ENCODE assay signal across 8 mouse cellular contexts in genomic region chr3:83128449-83128922, GRCm38 (mm10). TPM values are rescaled to one million over a fixed set of nuclear protein-coding genes. Genes with fewer than 3 reads are reported as not detected.
DNase-seq lines count a peak whose midpoint lies in the region; ATAC-seq and TF ChIP-seq lines count a peak whose summit lies in the region.

No protein-coding gene starts in this region.

- no peak overlapping the region for H3K27ac ChIP-seq in left cerebral cortex, adult 2 months
- H3K27ac ChIP-seq in heart, postnatal 0 days (ENCODE audit: low read depth) = no peak overlapping the region
- no peak overlapping the region for H3K27ac ChIP-seq in liver, embryonic 14.5 days
- no peak overlapping the region for H3K27ac ChIP-seq in olfactory bulb, adult 2 months (ENCODE audit: insufficient read depth, low read depth, low read length)

- no peaks in the 10 kb centered on the region for H3K36me3 ChIP-seq in heart, postnatal 0 days (replicated peaks; ENCODE audit: control insufficient read depth, insufficient read depth, low read length)
- no peaks in the 10 kb centered on the region for H3K36me3 ChIP-seq in liver, embryonic 14.5 days (replicated peaks; ENCODE audit: control insufficient read depth, insufficient read depth, low read depth)

- 0 out of 2 replicates have a peak, but pooled peaks cover 9% of the 10 kb centered on the region for H3K4me1 ChIP-seq in heart, postnatal 0 days (ENCODE audit: control insufficient read depth, insufficient read depth)
- H3K4me1 ChIP-seq in liver, embryonic 14.5 days (replicated peaks; ENCODE audit: control insufficient read depth in 2 of 2, insufficient read depth in 2 of 2, low read length in 1 of 2) = no peaks in the 10 kb centered on the region
- H3K4me1 ChIP-seq in olfactory bulb, adult 2 months (ENCODE audit: control insufficient read depth, insufficient read depth, low read length) = peaks cover 25% of the 10 kb centered on the region

- peak in 1 of 2 experiments; percentile 31 for DNase-seq in left cerebral cortex, adult 2 months (ENCODE audit: extremely low spot score in 1 of 2, low spot score in 2 of 2)
- DNase-seq in left cerebral cortex, adult 11 months (ENCODE audit: low spot score) = no peak
- peak; percentile 53 for DNase-seq in embryo, embryonic 10.5 days (ENCODE audit: low spot score)
- DNase-seq in heart, postnatal 0 days (ENCODE audit: low spot score) = no peak
- no peak for DNase-seq in liver, embryonic 14.5 days (ENCODE audit: low read depth in 3 of 3, low spot score in 3 of 3)
- DNase-seq in cerebellum, adult 18-20 months = no peak
- DNase-seq in spleen, postnatal 14 days (ENCODE audit: low spot score in 2 of 2) = no peak

- TF ChIP-seq EP300 in heart, postnatal 0 days (IDR thresholded peaks at IDR 0.05; ENCODE audit: low read depth) = no peak
- TF ChIP-seq EP300 in liver, embryonic 14.5 days (IDR thresholded peaks at IDR 0.05; ENCODE audit: low read depth) = no peak

- no peak for TF ChIP-seq POLR2A in olfactory bulb, adult 2 months (IDR thresholded peaks at IDR 0.05; ENCODE audit: insufficient read depth, low read depth, low read length)

- H3K9me3 ChIP-seq in heart, postnatal 0 days (replicated peaks; ENCODE audit: control insufficient read depth, low read length) = no peaks in the 10 kb centered on the region
- no peaks in the 10 kb centered on the region for H3K9me3 ChIP-seq in liver, embryonic 14.5 days (ENCODE audit: control insufficient read depth, low read length)

- peak overlapping the region; percentile 97 for H3K4me2 ChIP-seq in heart, postnatal 0 days (ENCODE audit: low read depth, low read length)
- peak overlapping the region; percentile 8; the same call in 1 of the 2 replicates for H3K4me2 ChIP-seq in liver, embryonic 14.5 days (ENCODE audit: low read depth)

- H3K9ac ChIP-seq in heart, postnatal 0 days (replicated peaks; ENCODE audit: low read depth, low read length) = no peak overlapping the region
- no peak overlapping the region for H3K9ac ChIP-seq in liver, embryonic 14.5 days (replicated peaks)

- no peak for TF ChIP-seq CTCF in left cerebral cortex, adult 2 months (IDR thresholded peaks at IDR 0.05)
- TF ChIP-seq CTCF in heart, postnatal 0 days (IDR thresholded peaks at IDR 0.05; ENCODE audit: low read depth) = no peak
- no peak for TF ChIP-seq CTCF in liver, embryonic 14.5 days (IDR thresholded peaks at IDR 0.05; ENCODE audit: low read depth)
- TF ChIP-seq CTCF in olfactory bulb, adult 2 months (IDR thresholded peaks at IDR 0.05; ENCODE audit: insufficient read depth, low read depth, low read length) = no peak

- ATAC-seq in heart, postnatal 0 days (ENCODE audit: insufficient read depth, low read depth) = no peak
- no peak for ATAC-seq in liver, embryonic 14.5 days (ENCODE audit: insufficient read depth)

- intact Hi-C loops in left cerebral cortex, adult 2 months (cut with DNase I) = loop anchor here (5.0 kb wide), 1 partner anchor 94 kb away; no protein-coding TSS in a partner anchor

- H3K27me3 ChIP-seq in heart, postnatal 0 days (ENCODE audit: control insufficient read depth, insufficient read depth, low read length) = peaks cover 59% of the 10 kb centered on the region
- H3K27me3 ChIP-seq in liver, embryonic 14.5 days (ENCODE audit: control insufficient read depth, insufficient read depth, low read length) = peaks cover 49% of the 10 kb centered on the region

- WGBS in heart, postnatal 0 days = 2% methylated on average over 43 of the region's 43 CpGs
- WGBS in liver, embryonic 14.5 days (ENCODE audit: insufficient replicate concordance) = 2% methylated on average over 43 of the region's 43 CpGs
- under 1% methylated on average over 43 of the region's 43 CpGs for WGBS in olfactory bulb, adult 2 months

- H3K4me3 ChIP-seq in left cerebral cortex, adult 2 months = peak overlapping the region; percentile 50
- H3K4me3 ChIP-seq in heart, postnatal 0 days (ENCODE audit: low read depth, low read length) = peak overlapping the region; percentile 61
- no peak overlapping the region for H3K4me3 ChIP-seq in liver, embryonic 14.5 days (ENCODE audit: insufficient read depth in 1 of 2, low read depth in 2 of 2, low read length in 2 of 2)
- H3K4me3 ChIP-seq in olfactory bulb, adult 2 months (ENCODE audit: insufficient read depth, low read depth, low read length) = peak overlapping the region; percentile 52

RNA-seq across cellular contexts. Expression of gene Dchs2, which starts 0.7 kb away (rescaled TPM):
- total RNA-seq in left cerebral cortex, adult 2 months (2021) = 1 to 10 TPM; 2.6 to 4.2 TPM
- total RNA-seq in heart, postnatal 0 days (2014; rRNA removed; ENCODE audit: low replicate concordance) = 0.19 and 1.1 TPM in 2 replicates
- polyA plus RNA-seq in heart, postnatal 0 days (2015; fragmentation: Nextera tagmentation; extraction: Ambion mirVana) = 0.04 TPM in 2 replicates
- under 0.01 TPM in 2 replicates for polyA plus RNA-seq in liver, embryonic 14.5 days (2012; rRNA removed)
- 0.03 TPM in 1 of 2 replicates, not detected in the other for polyA plus RNA-seq in liver, embryonic 14.5 days (2014; fragmentation: Nextera tagmentation; extraction: Ambion mirVana)
- polyA plus RNA-seq in olfactory bulb, adult 2 months (2012; ENCODE audit: insufficient read depth, insufficient read length, low replicate concordance, missing spikeins) = not detected in 2 replicates

Comparison
In these comparisons a context has a peak if more than half of its experiments do, and no peak if none do; other contexts are left out.
1. H3K4me3 ChIP-seq: peak in left cerebral cortex, adult 2 months (single experiment), heart, postnatal 0 days (single experiment) and olfactory bulb, adult 2 months (single experiment); none in liver, embryonic 14.5 days (0 of 2).